Mouse (Mus musculus) midbrain, embryonic 16.5 days (tissue): ENCODE data around the gene Emb. TPM values are rescaled to one million over a fixed set of nuclear protein-coding genes. Genes with fewer than 3 reads are reported as not detected.

ENCODE experiments used
- ATAC-seq: fragments of 200-750 bp; cut with Nextera tagmentation; 2 replicates; pipeline ENCODE4 v1.8.0; 2017; ENCODE audit warnings: moderate TSS enrichment
- H3K27ac ChIP-seq: fragments of 300-500 bp; sonication (generic); 2 replicates; pipeline ENCODE4 v1.5.1; 2014; ENCODE audit warnings: mild to moderate bottlenecking, low read length, mixed read lengths
- H3K27me3 ChIP-seq: fragments of 300-500 bp; sonication (generic); 2 replicates; pipeline ENCODE4 v1.6.1; 2014; ENCODE audit warnings: low read depth, low read length, mixed read lengths; ENCODE audit not compliant: control insufficient read depth, insufficient read depth
- H3K36me3 ChIP-seq: fragments of 300-500 bp; sonication (generic); 2 replicates; pipeline ENCODE4 v1.6.1; 2014; ENCODE audit warnings: mild to moderate bottlenecking, low read length, moderate library complexity, mixed read lengths; ENCODE audit not compliant: control insufficient read depth, insufficient read depth
- H3K4me1 ChIP-seq: fragments of 300-500 bp; sonication (generic); 2 replicates; pipeline ENCODE4 v1.6.1; 2014; ENCODE audit warnings: mild to moderate bottlenecking, low read length, mixed read lengths; ENCODE audit not compliant: control insufficient read depth, insufficient read depth
- H3K4me2 ChIP-seq: fragments of 300-500 bp; sonication (generic); 2 replicates; pipeline ENCODE4 v1.6.1; 2014; ENCODE audit warnings: mild to moderate bottlenecking, low read length, mixed read lengths
- H3K4me3 ChIP-seq: fragments of 300-500 bp; sonication (generic); 2 replicates; pipeline ENCODE4 v1.5.1; 2014; ENCODE audit warnings: low read depth, mild to moderate bottlenecking, low read length, moderate library complexity, mixed read lengths
- H3K9ac ChIP-seq: fragments of 300-500 bp; sonication (generic); 2 replicates; pipeline ENCODE4 v1.6.1; 2014; ENCODE audit warnings: low read depth, low read length, mixed read lengths
- H3K9me3 ChIP-seq: fragments of 300-500 bp; sonication (generic); replicated peaks from 2 replicates; pipeline ENCODE4 v1.6.1; 2014; ENCODE audit warnings: mild to moderate bottlenecking, low read length, mixed read lengths; ENCODE audit not compliant: control insufficient read depth, poor library complexity, severe bottlenecking
- WGBS: fragments of 180-500 bp; shearing (Covaris S2); extraction: QIAGEN DNeasy Blood & Tissue Kit; methylation state at CpG from one replicate; pipeline ENCODE4 v1.1.7; 2014; 5-methylcytosine and 5-hydroxymethylcytosine counted together
- polyA plus RNA-seq: library from polyadenylated mRNA; unstranded; fragments of >200 nt; fragmentation: Nextera tagmentation; extraction: Ambion mirVana; gene quantifications from 2 replicates; pipeline ENCODE4 v1.2.1, GENCODE M21; 2015

Gene Emb
- polyA plus RNA-seq, 1 experiment from 2014 or later: 12.1 TPM

DNA sequence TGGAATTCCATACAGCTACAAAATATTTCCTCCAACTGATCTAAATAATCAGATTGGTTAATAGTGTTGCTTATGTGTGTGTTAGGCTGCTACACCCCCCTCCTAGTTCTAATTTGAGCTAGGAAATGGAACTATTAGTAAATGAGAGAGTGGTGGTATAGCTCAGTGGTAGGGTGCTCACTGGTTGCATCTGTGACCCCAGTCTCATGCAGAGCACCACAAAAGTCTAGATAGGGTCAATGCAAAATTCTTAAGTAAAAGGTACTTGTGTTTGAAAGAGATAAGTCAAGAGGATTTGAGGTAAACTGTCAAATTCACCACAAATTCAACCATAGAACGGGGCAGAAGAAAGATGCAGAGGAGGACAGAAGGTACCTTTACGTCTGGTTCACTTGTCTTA lies 10.7 kb upstream of the Emb start:
- no peaks in the 10 kb centered on the region for H3K4me1 ChIP-seq
- 97% methylated on average over 2 of the region's 2 CpGs for WGBS

DNA sequence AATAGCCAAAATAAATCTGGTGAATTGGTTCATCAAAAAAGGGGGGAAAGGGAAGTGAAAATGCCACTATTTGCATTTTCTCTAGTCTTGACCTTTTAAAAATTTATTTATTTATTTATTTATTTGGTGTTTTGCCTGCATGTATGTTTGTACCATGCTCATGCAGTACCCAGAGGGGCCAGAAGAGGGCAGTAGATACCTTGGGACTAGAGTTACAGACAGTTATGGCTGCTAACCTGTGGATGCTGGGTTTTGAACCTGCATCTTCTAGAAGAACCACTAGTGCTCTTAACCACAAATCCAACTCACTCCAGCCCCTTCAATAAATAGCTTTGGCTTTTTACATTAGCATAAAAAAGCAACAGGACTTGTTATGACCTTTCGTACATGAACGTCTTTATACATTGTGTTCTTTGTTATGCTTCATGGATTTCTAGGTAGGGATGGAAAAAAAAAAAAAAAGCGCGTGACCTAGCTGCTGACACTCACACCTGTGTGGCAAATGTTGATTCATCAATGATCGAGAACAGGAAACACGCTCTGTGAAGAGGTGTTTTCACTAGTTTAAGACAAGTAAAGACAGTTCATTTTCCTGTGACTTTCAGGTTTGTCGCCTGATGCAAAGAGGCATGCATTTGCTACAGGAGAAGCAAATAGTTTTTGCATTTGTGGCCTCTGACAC lies 9.8 kb upstream of the Emb start:
- Histone ChIP-seq H3K27me3 (no peaks in the 10 kb centered on the region), H3K9me3 (no peaks in the 10 kb centered on the region), H3K9ac (no peak overlapping the region), H3K36me3 (no peaks in the 10 kb centered on the region), H3K4me1 (no peaks in the 10 kb centered on the region), H3K4me3 (no peak overlapping the region), H3K4me2 (no peak overlapping the region), H3K27ac (no peak overlapping the region)
- 91% methylated on average over 7 of the region's 7 CpGs for WGBS
- ATAC-seq: no peak

More for the DNA sequence above, 10.7 kb upstream of the Emb start:
- Histone ChIP-seq H3K27ac (no peak overlapping the region), H3K4me2 (no peak overlapping the region), H3K9ac (no peak overlapping the region), H3K4me3 (no peak overlapping the region), H3K9me3 (no peaks in the 10 kb centered on the region), H3K36me3 (no peaks in the 10 kb centered on the region), H3K27me3 (no peaks in the 10 kb centered on the region)
- no peak for ATAC-seq

DNA sequence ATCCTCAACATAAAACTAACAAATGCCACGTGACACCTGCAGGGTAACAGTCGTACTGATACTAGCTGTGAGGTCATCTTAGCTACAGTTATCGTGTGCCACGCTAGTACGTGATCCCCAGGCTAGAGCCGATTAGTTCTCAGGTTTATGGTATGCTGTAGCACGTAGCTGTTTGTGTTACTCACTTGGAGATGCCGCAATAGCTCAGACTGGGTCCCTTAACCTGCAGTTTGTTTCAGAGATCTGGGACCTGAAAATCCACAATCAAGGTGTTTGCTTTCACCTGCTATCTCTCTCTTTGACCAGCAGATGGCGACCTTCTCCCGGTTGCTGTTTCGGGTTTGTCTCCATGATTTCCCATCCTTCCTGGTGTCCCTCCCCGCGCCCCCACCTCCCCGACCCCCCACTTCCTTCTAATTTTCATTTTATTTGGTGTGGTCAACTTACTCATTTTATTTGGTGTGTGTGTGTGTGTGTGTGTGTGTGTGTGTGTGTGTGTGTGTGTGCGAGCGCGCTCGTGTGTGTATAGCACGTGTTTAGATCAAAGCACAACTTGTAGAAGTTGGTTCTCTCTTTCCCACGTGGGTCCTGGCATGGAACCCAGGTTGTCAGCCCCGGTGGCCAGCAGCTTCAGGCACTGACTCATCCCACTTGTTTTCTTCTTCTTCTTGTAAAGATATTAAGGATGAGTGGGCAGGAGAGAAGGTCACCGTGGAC lies 5.4 kb upstream of the Emb start:
- Histone ChIP-seq H3K9me3 (no peaks in the 10 kb centered on the region), H3K36me3 (no peaks in the 10 kb centered on the region), H3K4me3 (no peak overlapping the region), H3K4me2 (no peak overlapping the region), H3K27ac (no peak overlapping the region), H3K9ac (no peak overlapping the region), H3K4me1 (no peaks in the 10 kb centered on the region), H3K27me3 (no peaks in the 10 kb centered on the region)
- peak; percentile 56; the same call in 1 of the 2 replicates for ATAC-seq
- 46% methylated on average over 22 of the region's 22 CpGs for WGBS

DNA sequence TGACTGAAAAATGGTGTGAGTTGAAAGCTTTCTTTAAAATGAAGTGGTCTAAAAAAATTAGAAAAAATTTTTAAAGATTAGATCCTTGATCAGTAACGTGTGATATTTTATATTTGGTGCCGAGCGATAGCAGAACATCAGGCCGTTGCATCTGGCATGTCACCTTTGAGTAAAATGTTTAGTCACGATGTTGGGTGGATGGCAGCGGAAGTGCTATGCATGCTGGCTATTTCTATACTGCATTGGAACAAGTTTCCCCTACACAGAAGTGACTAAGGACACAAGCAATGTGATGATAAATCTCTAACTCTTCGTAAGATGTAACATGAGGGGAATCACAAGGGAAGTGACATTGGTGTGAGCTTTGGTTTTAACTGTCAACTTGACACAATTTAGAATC lies 3.7 kb upstream of the Emb start:
- Histone ChIP-seq H3K9ac (no peak overlapping the region), H3K27me3 (no peaks in the 10 kb centered on the region), H3K36me3 (no peaks in the 10 kb centered on the region), H3K27ac (no peak overlapping the region), H3K4me2 (no peak overlapping the region), H3K9me3 (no peaks in the 10 kb centered on the region), H3K4me3 (no peak overlapping the region), H3K4me1 (no peaks in the 10 kb centered on the region)
- WGBS: 94% methylated on average over 7 of the region's 7 CpGs
- ATAC-seq: no peak

DNA sequence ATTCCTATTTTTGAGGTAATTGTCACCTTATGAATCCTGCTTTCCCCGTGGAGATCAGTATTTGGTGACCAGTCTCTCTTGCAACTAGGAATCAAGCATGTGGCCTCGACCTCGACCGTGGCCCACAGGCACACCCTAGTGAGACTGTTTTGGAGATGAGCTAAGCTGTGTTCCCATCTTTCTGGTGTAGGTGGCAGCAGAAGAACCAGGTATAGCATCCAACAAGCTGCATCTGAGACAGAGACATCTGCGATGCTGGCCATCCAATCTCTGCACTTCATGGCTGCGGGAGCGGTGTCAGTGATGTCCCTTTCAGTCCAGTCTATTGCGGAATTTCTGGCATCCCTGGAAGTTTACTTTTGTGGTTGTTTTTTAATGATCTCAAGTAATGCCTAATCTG lies 2.3 kb upstream of the Emb start:
- 97% methylated on average over 8 of the region's 8 CpGs for WGBS
- H3K9me3 ChIP-seq: no peaks in the 10 kb centered on the region

DNA sequence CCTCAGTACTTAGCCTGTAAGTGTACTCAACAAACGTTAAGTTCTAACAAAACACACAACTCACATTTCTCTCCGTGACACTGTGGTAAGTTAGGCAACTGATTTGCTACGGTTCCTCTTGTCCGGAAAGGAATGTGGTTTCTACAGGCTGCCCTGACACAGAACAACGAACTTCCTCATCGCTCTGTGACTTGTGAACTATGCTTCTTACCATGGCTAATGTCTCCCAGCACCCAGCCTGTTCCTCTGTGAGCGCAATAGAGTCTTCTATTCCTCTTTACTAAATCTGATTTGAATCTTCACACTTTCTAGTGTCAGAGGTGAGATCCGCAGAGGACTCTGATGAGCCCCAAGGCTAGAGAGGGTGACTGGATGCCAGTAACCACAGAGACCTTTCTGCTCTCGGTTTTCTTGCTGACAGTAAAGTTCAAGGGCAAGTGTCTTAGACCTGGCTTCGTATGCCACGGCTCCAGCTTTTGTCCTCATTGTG lies 3.1 kb downstream of the Emb start:
- Histone ChIP-seq H3K36me3 (no peaks in the 10 kb centered on the region), H3K4me1 (no peaks in the 10 kb centered on the region), H3K4me3 (no peak overlapping the region), H3K9ac (no peak overlapping the region), H3K9me3 (no peaks in the 10 kb centered on the region), H3K27me3 (no peaks in the 10 kb centered on the region), H3K27ac (no peak overlapping the region), H3K4me2 (no peak overlapping the region)
- ATAC-seq: no peak
- 63% methylated on average over 11 of the region's 11 CpGs for WGBS

More for the DNA sequence above, 2.3 kb upstream of the Emb start:
- no peak overlapping the region for H3K9ac ChIP-seq
- H3K27me3 ChIP-seq: no peaks in the 10 kb centered on the region
- H3K4me2 ChIP-seq: no peak overlapping the region
- H3K4me3 ChIP-seq: no peak overlapping the region
- H3K27ac ChIP-seq: no peak overlapping the region
- H3K4me1 ChIP-seq: no peaks in the 10 kb centered on the region
- no peaks in the 10 kb centered on the region for H3K36me3 ChIP-seq
- ATAC-seq: no peak

DNA sequence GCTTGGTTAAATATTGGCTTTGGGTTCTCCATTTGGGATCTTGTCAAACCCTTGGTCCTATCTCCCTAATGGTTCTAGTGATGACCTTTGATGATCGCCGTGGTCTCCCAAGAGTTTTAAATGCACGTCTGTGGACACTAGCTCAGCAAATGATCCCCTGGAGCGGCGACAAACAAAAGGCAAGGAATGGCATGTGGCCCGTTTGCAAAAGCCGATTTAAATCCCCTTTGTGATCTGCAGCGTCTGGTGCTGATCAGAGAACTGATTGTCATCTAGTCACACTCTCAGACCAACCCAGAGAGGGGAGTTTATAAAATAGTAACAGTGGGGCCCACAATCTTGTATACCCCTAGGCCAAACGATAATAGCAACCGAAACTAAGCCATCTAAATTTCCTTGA lies 7.1 kb downstream of the Emb start:
- Histone ChIP-seq H3K27ac (no peak overlapping the region), H3K4me1 (peaks cover 8% of the 10 kb centered on the region), H3K9me3 (no peaks in the 10 kb centered on the region), H3K36me3 (no peaks in the 10 kb centered on the region), H3K4me3 (no peak overlapping the region), H3K27me3 (no peaks in the 10 kb centered on the region; the same call in 1 of the 2 replicates), H3K9ac (no peak overlapping the region), H3K4me2 (no peak overlapping the region)
- no peak for ATAC-seq
- WGBS: 5% methylated on average over 10 of the region's 10 CpGs

DNA sequence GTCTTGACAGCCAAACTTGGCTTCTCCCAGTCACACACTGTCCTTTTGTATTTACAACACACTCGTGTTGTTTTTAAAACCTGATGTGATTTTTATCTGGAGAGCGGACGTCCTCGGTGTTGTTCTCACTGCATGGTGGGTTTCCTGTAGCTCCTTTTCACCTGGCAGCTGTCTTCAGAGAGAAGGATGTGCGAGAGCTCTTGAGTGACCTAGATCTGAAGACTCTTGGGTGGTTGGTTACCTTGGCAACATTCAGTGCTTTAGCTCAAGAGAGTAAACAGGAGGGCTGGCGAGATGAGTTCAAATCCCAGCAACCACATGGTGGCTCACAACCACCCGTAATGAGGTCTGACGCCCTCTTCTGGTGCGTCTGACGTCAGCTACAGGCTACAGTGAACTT lies 7.8 kb downstream of the Emb start:
- Histone ChIP-seq H3K4me2 (no peak overlapping the region), H3K36me3 (no peaks in the 10 kb centered on the region), H3K9ac (no peak overlapping the region), H3K27ac (no peak overlapping the region), H3K27me3 (no peaks in the 10 kb centered on the region; the same call in 1 of the 2 replicates), H3K9me3 (no peaks in the 10 kb centered on the region), H3K4me1 (peaks cover 8% of the 10 kb centered on the region), H3K4me3 (no peak overlapping the region)
- 8% methylated on average over 10 of the region's 10 CpGs for WGBS
- ATAC-seq: no peak

DNA sequence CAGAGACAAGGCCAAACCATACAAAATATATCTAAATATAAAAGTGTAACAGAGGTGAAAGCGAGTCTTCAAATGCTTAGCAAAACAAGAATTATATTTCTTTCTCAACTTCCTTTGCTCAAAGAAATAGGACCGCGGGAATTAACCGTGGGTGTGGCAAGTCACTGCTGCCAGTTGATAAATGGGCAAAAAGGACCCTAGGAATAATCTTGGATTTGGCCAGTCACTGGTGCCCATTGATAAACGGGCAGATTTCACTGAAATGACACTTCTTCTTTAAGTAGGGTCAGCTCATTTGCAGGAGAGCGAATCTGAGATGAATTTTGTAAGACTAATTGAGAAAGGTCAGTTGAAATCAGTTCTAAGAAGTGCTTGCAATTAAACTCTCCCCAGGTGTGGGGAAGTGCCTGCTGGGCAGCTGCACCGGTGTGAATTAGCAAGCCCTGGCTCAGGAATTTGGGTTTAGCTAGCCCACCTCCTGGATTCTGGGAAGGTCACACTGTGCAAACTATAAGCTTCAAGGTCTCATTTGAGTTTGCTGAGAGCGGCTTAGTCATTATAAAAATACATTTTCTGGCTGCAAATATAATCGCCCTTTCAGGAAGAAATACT lies 8.5 kb downstream of the Emb start:
- WGBS: 17% methylated on average over 9 of the region's 9 CpGs

More for the DNA sequence above, 8.5 kb downstream of the Emb start:
- H3K4me3 ChIP-seq: no peak overlapping the region
- H3K27ac ChIP-seq: no peak overlapping the region
- ATAC-seq: no peak
- H3K36me3 ChIP-seq: no peaks in the 10 kb centered on the region
- H3K9ac ChIP-seq: no peak overlapping the region
- H3K4me2 ChIP-seq: no peak overlapping the region
- no peaks in the 10 kb centered on the region for H3K9me3 ChIP-seq
- peaks cover 13% of the 10 kb centered on the region for H3K4me1 ChIP-seq
- no peaks in the 10 kb centered on the region; the same call in 1 of the 2 replicates for H3K27me3 ChIP-seq
